Mouse (Mus musculus) mesoderm, embryonic 11.5 days (tissue): ENCODE measurements around the gene Sdhaf4.

Source experiments
- DNase-seq: peaks from one replicate; pipeline ENCODE4 v3.0.0-alpha.2; 2012; ENCODE audit warnings: low read depth, low spot score

Sdhaf4 gene

GRCm38 (mm10) chr1:23955539-23955938 is 49.9 kb downstream of the Sdhaf4 start:
- no peak for DNase-seq

DNA sequence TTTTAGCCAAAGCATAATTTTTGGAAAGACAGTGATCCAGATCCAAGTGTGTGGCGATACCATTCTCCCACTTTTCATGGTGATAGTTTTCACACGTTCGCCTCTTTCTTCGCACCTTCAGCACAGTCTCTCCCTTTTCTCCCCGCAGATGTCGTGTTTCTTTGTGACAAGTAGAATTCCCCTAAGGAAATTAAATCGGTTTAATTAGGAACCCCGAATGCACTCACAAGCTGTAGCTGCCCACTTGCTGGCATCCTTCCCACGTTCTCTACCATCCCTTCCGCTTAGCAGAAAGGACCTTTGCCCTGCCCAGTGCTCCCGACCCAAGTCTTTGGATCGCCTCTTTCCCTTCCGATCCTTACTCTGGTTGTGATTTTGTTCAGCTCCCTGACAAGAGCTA is 51.5 kb downstream of the Sdhaf4 start:
- DNase-seq = no peak

GRCm38 (mm10) chr1:23948778-23949699 is 56.4 kb downstream of the Sdhaf4 start:
- DNase-seq = no peak

DNA sequence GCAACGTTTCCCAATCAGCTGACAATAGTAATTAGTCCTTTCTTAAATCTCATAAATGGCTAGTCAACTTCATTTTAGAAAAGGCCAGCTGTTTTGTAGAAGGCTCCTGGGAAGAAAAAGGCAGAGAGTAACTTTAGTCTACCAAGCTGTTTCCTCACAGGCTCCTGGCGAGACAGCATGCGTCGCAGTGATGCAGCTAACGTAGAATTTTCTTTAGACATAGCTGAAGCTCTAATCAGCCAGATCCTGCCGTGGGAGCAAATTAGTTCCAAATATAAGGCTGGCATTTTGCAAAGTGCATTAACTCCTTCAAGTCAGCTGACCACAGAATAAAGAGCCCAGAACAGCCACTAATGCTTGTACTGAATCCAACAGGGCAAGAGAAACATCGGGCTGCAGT is 57.2 kb downstream of the Sdhaf4 start:
- DNase-seq = no peak
